Mouse (Mus musculus): Measurements from ENCODE around the gene Sugct.

DNA sequence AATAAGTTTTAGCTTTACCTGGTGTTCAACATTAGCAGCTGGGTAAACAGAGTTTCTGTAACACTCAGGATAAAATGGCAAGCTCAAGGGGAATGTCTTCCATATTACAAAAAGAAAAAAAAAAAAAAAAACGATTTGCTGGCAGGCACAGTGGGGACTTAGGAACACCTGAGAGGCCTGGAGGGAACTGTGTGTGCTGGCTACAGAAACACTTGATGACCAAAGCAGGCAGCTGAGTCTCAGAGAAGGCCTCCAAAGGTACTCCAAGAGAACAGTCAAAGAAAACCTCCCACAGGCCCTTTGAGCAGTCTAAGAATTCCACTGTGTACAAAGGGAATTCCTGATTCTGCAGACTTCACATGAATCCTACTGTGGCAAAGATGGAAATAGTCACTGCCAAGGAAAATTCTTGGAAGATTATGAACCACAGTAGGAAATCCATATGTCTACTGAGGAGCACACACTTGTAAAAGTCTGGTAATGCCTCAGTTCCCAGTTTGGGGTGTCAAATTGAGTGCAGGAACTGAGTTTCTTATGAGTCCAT is 397.8 kb downstream of the Sugct start:
- TF ChIP-seq MAFK (IDR thresholded peaks at IDR 0.05; ENCODE audit: insufficient read depth, low read depth, low read length), result no peak
- no peak for TF ChIP-seq CHD2 (IDR thresholded peaks at IDR 0.05; ENCODE audit: low read depth, low read length)
- TF ChIP-seq ZC3H11A (IDR thresholded peaks at IDR 0.05; ENCODE audit: borderline replicate concordance, low read depth, low read length), result no peak
- TF ChIP-seq HCFC1 (IDR thresholded peaks at IDR 0.05; ENCODE audit: borderline replicate concordance, insufficient read depth, low read length), result no peak
